Mouse (Mus musculus) megakaryocyte, embryonic 14.5 days (primary cell): ENCODE results near the gene Gm3448. TPM values are rescaled to one million over a fixed set of nuclear protein-coding genes. Genes with fewer than 3 reads are reported as not detected.
"Not testable (repeated sequence)": the region's sequence is repeated elsewhere in the genome, so short reads cannot be mapped to it uniquely, and the experiment has no call there.

Source experiments
- H3K27me3 ChIP-seq: replicated peaks from 2 replicates; pipeline ENCODE3; 2012; ENCODE audit warnings: inconsistent platforms
- H3K36me3 ChIP-seq: replicated peaks from 2 replicates; pipeline ENCODE3; 2012; ENCODE audit warnings: low read length, inconsistent platforms, mixed read lengths
- H3K4me1 ChIP-seq: 2 replicates; pipeline ENCODE4 v1.6.1; 2012; ENCODE audit warnings: inconsistent platforms
- H3K4me3 ChIP-seq: replicated peaks from 2 replicates; pipeline ENCODE3; 2012; ENCODE audit warnings: moderate library complexity, mild to moderate bottlenecking, inconsistent platforms
- H3K9me3 ChIP-seq: 2 replicates; pipeline ENCODE4 v1.6.1; 2012; ENCODE audit warnings: inconsistent platforms
- FLI1 ChIP-seq: IDR thresholded peaks from 2 replicates; pipeline ENCODE4 v1.6.1; 2012; ENCODE audit warnings: low read length, inconsistent platforms, mixed read lengths
- GATA1 ChIP-seq: IDR thresholded peaks from 3 replicates; pipeline ENCODE4 v1.6.1; 2012; ENCODE audit warnings: mixed read lengths, low read length, inconsistent platforms, borderline replicate concordance
- polyA plus RNA-seq: library from polyadenylated mRNA; stranded (reverse); fragments of >175 nt; gene quantifications from 2 replicates; pipeline ENCODE4 v1.2.3, GENCODE M21; 2012; ENCODE audit warnings: low replicate concordance; ENCODE audit not compliant: insufficient read depth

The Gm3448 gene
- polyA plus RNA-seq, result 0.10 TPM in 1 of 2 replicates, not detected in the other

DNA sequence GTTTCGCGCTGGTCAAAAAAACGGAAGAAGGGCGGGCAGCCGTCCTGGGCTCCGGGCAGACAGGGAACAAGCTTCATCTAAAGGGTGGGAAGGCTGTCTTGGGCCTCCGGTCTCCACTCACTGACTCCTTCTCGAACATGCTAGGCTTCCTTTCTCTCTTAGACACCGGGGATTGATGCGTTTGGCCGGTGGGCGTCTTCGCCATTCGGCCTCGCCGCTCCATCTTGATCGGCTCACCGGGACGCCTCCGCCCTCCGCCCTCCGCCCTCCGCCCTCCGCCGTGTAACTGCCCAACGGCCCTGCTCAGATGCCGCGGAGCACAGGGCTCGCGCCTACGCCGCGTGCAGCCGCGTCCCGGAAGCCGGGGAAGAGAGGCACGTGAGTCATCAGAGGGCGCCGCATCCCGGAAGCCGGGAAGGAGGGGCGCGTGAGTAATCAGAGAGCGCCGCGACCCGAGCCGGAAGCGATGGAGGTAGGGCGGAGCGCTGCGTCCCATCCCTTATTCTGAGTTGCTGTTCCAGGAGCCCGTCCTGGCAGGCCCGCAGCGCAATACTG is at the start of gene Gm3448, which contains the start of the genes Ermard and Tcte3:
TSS of gene Gm3448 (minus strand) at position 363 of the 555 bp plus-strand sequence.
TSS of gene Ermard (plus strand) at position 34 of the 555 bp plus-strand sequence.
TSS of gene Tcte3 (minus strand) at position 314 of the 555 bp plus-strand sequence.
- H3K4me1 ChIP-seq, H3K9me3 ChIP-seq, H3K4me3 ChIP-seq, H3K27me3 ChIP-seq, H3K36me3 ChIP-seq: not testable (repeated sequence)

DNA sequence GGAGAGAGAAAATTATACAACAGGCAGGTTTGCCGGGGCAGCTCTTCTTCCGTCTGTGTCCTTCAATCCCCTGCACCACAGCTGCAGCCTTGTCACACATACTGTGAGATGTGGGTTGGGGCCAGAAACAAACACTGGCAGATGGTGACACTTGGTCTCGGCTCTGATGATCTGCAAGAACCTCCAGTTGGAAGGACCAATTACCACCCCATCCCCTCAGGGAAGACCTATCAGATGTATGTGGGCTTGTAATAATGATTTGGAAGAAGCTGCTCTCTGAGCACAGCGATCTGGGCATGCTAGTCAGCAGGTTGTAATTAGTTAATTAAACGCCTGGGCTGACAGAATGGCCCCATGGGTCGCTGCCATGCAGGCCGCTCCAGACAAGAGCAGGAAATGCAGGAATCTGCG is 47.3 kb upstream of the Gm3448 start:
- H3K4me3 ChIP-seq, result no peak overlapping the region
- no peaks in the 10 kb centered on the region for H3K9me3 ChIP-seq
- H3K27me3 ChIP-seq, result peaks cover 26% of the 10 kb centered on the region
- peaks cover 37% of the 10 kb centered on the region for H3K4me1 ChIP-seq
- TF ChIP-seq GATA1 (no peak), FLI1 (no peak)
- H3K36me3 ChIP-seq, result no peaks in the 10 kb centered on the region

DNA sequence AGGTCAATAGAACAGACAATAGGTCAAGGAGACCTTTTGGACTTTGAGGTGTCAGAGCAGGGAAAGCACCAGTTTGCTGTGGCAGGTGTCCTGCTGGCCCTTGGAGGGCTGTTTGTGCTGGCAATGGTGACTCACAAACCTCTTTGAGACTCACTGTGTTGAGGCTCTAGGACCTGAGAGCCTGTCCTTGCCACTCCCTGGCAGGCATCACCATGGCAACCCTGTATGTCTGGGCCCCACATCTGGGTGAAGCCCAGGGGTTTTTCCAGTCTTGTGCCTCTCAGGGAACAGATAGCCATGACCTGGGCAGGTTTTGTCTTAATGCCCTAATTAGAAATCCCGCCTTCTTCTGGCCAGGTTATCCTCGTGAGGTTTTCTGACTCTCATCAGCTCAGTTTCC is 46.8 kb upstream of the Gm3448 start:
- TF ChIP-seq FLI1 (no peak), GATA1 (no peak)
- no peak overlapping the region for H3K4me3 ChIP-seq
- peaks cover 26% of the 10 kb centered on the region for H3K27me3 ChIP-seq

DNA sequence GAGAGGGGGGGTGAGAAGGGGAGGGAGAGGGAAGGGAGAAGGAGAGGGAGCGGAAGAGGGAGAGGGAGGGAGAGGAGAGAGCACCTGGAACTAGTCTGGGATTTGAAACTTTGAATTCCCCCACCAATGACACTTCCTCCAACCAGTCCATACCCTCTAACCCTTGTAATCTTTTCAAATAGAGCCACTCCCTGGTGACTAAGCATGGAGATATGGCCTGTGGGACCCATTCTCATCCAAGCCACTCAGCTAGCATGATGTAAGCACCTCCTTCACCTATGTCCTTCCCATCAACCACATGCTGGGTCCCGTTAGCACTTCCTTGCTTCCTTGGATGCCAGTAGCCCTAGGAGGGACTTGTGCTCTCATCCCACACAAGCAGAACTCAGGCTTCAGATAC is 43.7 kb upstream of the Gm3448 start:
- H3K4me1 ChIP-seq, result peaks cover 44% of the 10 kb centered on the region
- H3K27me3 ChIP-seq, result peaks cover 44% of the 10 kb centered on the region
- no peaks in the 10 kb centered on the region for H3K9me3 ChIP-seq
- H3K4me3 ChIP-seq, result no peak overlapping the region
- TF ChIP-seq GATA1, result no peak
- no peak for TF ChIP-seq FLI1
- H3K36me3 ChIP-seq, result no peaks in the 10 kb centered on the region

More for the DNA sequence above, 46.8 kb upstream of the Gm3448 start:
- Histone ChIP-seq H3K4me1 (peaks cover 41% of the 10 kb centered on the region), H3K9me3 (no peaks in the 10 kb centered on the region), H3K36me3 (no peaks in the 10 kb centered on the region)

DNA sequence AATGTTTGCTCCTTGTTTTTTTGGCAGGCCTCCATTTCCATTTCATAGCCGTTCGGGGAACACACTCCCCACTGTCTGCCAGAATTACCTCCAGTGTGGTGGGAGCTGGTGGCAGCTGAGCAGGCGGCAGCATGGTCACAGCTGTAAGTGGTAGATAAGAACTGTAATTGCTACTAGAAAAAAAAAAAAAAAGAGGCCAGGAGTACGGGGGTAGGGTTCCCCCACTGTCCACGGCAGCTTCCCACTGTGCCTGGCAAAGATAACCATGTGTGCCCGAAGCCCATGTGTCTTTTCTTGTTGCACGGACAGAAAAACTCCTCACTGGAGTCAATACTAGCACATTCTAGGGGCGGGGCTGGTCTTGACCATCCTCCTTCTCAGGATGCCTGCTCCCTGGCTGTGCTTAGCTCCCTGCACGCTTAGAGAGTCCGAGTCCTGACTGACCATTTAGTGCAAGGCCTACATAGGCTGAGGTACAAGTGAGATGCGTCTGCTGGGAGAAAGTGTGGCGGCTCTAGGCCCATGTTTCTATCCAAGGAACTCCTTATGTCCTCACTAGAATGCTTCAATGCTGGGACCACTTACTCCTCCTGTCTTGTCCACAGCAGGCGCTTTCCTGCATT is 43.0 kb upstream of the Gm3448 start:
- peak overlapping the region; percentile 71 for H3K4me3 ChIP-seq
- no peak for TF ChIP-seq GATA1
- no peak for TF ChIP-seq FLI1
- no peaks in the 10 kb centered on the region for H3K9me3 ChIP-seq
- no peaks in the 10 kb centered on the region for H3K36me3 ChIP-seq
- H3K4me1 ChIP-seq, result peaks cover 44% of the 10 kb centered on the region
- H3K27me3 ChIP-seq, result peaks cover 45% of the 10 kb centered on the region

DNA sequence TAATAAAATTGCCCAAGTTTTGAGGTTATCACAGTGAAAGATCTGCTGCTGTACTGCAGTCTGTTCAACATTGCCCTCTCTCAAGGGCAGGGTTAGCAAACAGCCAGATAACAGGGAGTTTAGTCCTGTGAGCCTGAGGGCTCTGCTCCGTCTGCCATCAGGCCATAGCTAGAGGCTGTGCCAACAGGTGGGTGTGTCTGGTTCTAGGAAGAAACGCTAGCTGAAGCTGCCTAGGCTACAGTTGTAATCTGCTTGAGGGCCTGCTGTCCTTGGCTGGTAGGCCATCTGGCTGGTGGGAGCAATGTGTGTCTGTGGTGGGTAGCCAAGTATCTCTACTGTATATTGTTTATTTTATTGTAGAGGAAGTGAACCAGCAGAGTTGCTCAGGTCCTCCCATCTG is 36.2 kb upstream of the Gm3448 start:
- peaks cover 9% of the 10 kb centered on the region for H3K4me1 ChIP-seq
- no peak for TF ChIP-seq GATA1
- TF ChIP-seq FLI1, result no peak
- peaks cover 51% of the 10 kb centered on the region for H3K27me3 ChIP-seq
- peaks cover 9% of the 10 kb centered on the region for H3K36me3 ChIP-seq
- H3K4me3 ChIP-seq, result no peak overlapping the region
- H3K9me3 ChIP-seq, result no peaks in the 10 kb centered on the region

DNA sequence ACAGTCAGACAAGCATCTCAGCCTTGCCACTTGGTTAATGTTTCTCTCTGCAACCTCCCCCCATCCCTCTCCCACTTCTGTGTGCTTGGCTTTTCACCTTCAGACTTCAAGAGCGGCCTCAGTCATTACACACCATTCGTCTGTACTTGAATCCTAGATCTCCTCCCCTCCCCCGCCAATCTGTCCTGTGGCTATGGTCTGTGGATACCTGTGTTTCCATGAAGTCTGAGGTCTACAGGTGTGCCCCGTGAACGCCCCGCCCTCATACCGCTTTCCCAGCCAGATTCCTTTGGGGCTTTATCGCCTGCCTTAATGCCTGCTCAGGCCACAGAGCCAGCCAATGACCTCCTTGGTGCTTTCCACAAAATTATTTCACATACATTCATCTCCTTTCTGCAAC is 33.7 kb upstream of the Gm3448 start:
- H3K9me3 ChIP-seq, result no peaks in the 10 kb centered on the region
- H3K36me3 ChIP-seq, result peaks cover 16% of the 10 kb centered on the region
- no peak overlapping the region for H3K4me3 ChIP-seq
- H3K27me3 ChIP-seq, result peaks cover 35% of the 10 kb centered on the region
- TF ChIP-seq FLI1, result no peak
- TF ChIP-seq GATA1, result no peak
- peaks cover 9% of the 10 kb centered on the region for H3K4me1 ChIP-seq

DNA sequence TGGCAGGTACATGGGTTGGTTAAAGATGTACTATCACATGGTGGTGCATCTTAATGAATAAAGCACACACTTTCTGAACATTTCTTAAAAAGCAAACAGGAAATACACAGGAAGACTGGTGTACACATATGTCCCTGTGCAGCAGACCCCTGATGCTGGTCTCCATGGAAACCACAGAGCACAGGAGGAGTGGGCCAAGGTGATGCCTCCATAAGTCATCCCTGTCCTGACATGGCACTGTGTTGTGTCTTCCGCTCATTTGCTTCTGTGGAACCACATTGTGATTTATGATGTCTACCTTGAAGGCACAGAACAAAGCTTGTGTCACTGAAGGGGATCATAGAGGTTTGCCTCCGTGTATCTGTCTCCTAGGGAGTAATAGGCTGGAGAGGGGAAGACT is 30.9 kb upstream of the Gm3448 start:
- Histone ChIP-seq H3K4me3 (no peak overlapping the region), H3K27me3 (peaks cover 20% of the 10 kb centered on the region), H3K9me3 (no peaks in the 10 kb centered on the region), H3K4me1 (peaks cover 28% of the 10 kb centered on the region), H3K36me3 (peaks cover 32% of the 10 kb centered on the region)
- TF ChIP-seq FLI1, result no peak
- no peak for TF ChIP-seq GATA1

DNA sequence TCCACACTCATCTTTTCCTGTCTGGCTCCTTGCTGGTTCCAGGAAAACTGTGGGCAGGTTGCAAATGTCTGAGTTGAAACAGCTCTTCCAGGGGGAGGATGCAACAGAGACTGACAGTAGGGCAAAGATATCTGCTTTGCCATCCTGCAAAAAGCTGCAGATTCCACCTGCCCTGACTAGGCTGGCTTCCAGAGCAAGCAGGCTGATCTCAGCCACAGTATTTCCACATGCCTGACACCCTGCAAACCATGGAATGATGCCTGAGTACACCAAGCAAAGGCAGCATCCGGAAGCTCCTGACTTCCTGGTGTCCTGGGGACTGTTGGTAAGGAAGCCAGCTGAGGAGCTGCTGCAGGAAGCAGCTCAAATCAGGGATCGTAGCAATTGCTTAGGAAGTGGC is 27.8 kb upstream of the Gm3448 start:
- TF ChIP-seq FLI1 (no peak), GATA1 (no peak)
- H3K36me3 ChIP-seq, result peaks cover 50% of the 10 kb centered on the region

DNA sequence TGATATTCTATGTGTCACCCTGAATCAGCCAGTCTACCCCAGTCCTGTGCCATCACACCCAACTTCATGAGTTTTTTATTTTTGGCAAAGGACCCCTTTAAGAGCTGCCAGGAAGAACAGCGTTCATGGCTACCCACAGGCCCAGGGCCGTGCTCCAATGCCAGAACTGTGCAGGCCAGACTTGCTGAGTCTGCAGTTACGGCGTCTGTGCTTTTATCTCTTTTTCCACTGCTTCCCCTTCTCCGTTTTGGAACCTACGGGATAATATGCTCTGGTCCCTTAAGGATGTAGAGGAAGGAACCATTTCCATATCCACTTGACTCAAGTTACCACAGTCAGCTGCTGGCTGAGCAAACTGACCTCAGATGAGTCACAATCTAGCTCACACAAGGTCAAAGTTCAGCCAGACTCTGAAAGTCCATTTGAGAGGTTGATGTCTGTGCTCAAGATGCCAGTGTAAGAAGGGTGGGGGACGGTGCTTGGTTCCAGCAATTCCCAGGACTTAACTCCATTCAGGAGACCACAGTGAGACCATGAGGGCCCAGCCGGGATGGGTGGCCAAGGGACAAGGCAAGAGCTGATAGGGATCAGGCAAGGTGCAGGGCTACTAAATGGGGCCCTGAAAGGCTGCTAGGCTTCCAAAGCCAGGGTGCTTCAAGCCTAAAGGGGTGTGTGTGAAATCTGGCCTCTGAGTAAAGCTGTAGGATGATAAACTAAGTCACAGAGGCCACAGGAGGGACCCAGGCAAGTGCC is 26.9 kb upstream of the Gm3448 start:
- TF ChIP-seq FLI1 (no peak), GATA1 (no peak)
- peaks cover 43% of the 10 kb centered on the region for H3K4me1 ChIP-seq
- peaks cover 60% of the 10 kb centered on the region for H3K36me3 ChIP-seq
- no peaks in the 10 kb centered on the region for H3K9me3 ChIP-seq
- no peak overlapping the region for H3K4me3 ChIP-seq
- peaks cover 2% of the 10 kb centered on the region for H3K27me3 ChIP-seq

More for the DNA sequence above, 27.8 kb upstream of the Gm3448 start:
- no peaks in the 10 kb centered on the region for H3K9me3 ChIP-seq
- H3K4me1 ChIP-seq, result peaks cover 48% of the 10 kb centered on the region
- H3K27me3 ChIP-seq, result peaks cover 4% of the 10 kb centered on the region
- H3K4me3 ChIP-seq, result no peak overlapping the region
